In genomic region chr6:127767201-127767705, GRCm38 (mm10) we compare ENCODE assay signal across 8 mouse cellular contexts. TPM values are rescaled to one million over a fixed set of nuclear protein-coding genes. Genes with fewer than 3 reads are reported as not detected.
DNase-seq lines count a peak whose midpoint lies in the region; ATAC-seq and TF ChIP-seq lines count a peak whose summit lies in the region.

No protein-coding gene starts in this region.

- peaks cover 21% of the 10 kb centered on the region; the same call in 1 of the 2 replicates for H3K4me1 ChIP-seq in forebrain, embryonic 11.5 days (replicated peaks; ENCODE audit: control insufficient read depth, insufficient read depth, low read length)
- H3K4me1 ChIP-seq in intestine, postnatal 0 days (replicated peaks; ENCODE audit: control insufficient read depth, insufficient read depth, low read length), result no peaks in the 10 kb centered on the region; the same call in none of the 2 replicates
- H3K4me1 ChIP-seq in midbrain, embryonic 16.5 days (ENCODE audit: control insufficient read depth, insufficient read depth, low read length), result peaks cover 19% of the 10 kb centered on the region

- H3K27ac ChIP-seq in forebrain, embryonic 11.5 days (ENCODE audit: low read depth, low read length), result no peak overlapping the region
- no peak overlapping the region for H3K27ac ChIP-seq in intestine, postnatal 0 days (ENCODE audit: low read depth, low read length)
- H3K27ac ChIP-seq in midbrain, embryonic 16.5 days (ENCODE audit: low read length), result peak overlapping the region; percentile 79

- peak overlapping the region; percentile 97 for H3K4me2 ChIP-seq in forebrain, embryonic 11.5 days (ENCODE audit: low read depth, low read length, severe bottlenecking)
- H3K4me2 ChIP-seq in intestine, postnatal 0 days (replicated peaks; ENCODE audit: low read depth), result peak overlapping the region; percentile 56
- peak overlapping the region; percentile 88 for H3K4me2 ChIP-seq in midbrain, embryonic 16.5 days (ENCODE audit: low read length)

- no peaks in the 10 kb centered on the region for H3K36me3 ChIP-seq in forebrain, embryonic 11.5 days (ENCODE audit: control insufficient read depth, insufficient read depth, low read length)
- no peaks in the 10 kb centered on the region for H3K36me3 ChIP-seq in intestine, postnatal 0 days (ENCODE audit: control insufficient read depth, insufficient read depth)
- no peaks in the 10 kb centered on the region for H3K36me3 ChIP-seq in midbrain, embryonic 16.5 days (ENCODE audit: control insufficient read depth, insufficient read depth, low read length)

- under 1% methylated on average over 18 of the region's 18 CpGs for WGBS in forebrain, embryonic 11.5 days
- WGBS in intestine, postnatal 0 days, result 2% methylated on average over 18 of the region's 18 CpGs
- WGBS in midbrain, embryonic 16.5 days, result under 1% methylated on average over 18 of the region's 18 CpGs

- TF ChIP-seq CTCF in intestine, postnatal 0 days (IDR thresholded peaks at IDR 0.05; ENCODE audit: low read depth), result no peak

- H3K9me3 ChIP-seq in forebrain, embryonic 11.5 days (ENCODE audit: control insufficient read depth, low read length), result no peaks in the 10 kb centered on the region
- H3K9me3 ChIP-seq in intestine, postnatal 0 days (ENCODE audit: control insufficient read depth), result no peaks in the 10 kb centered on the region
- H3K9me3 ChIP-seq in midbrain, embryonic 16.5 days (replicated peaks; ENCODE audit: control insufficient read depth, low read length, poor library complexity, severe bottlenecking), result no peaks in the 10 kb centered on the region

- H3K27me3 ChIP-seq in forebrain, embryonic 11.5 days (ENCODE audit: control insufficient read depth, insufficient read depth, low read length), result peaks cover 41% of the 10 kb centered on the region
- H3K27me3 ChIP-seq in intestine, postnatal 0 days (replicated peaks; ENCODE audit: control insufficient read depth, insufficient read depth, low read length), result peaks cover 66% of the 10 kb centered on the region
- H3K27me3 ChIP-seq in midbrain, embryonic 16.5 days (ENCODE audit: control insufficient read depth, insufficient read depth, low read depth, low read length), result no peaks in the 10 kb centered on the region

- H3K9ac ChIP-seq in forebrain, embryonic 11.5 days (ENCODE audit: low read length), result peak overlapping the region; percentile 51
- no peak overlapping the region for H3K9ac ChIP-seq in intestine, postnatal 0 days (ENCODE audit: low read depth, low read length)
- peak overlapping the region; percentile 66 for H3K9ac ChIP-seq in midbrain, embryonic 16.5 days (ENCODE audit: low read depth, low read length)

- no peak; the same call in 1 of the 2 replicates for ATAC-seq in forebrain, embryonic 11.5 days (replicated peaks; ENCODE audit: low FRiP score)
- ATAC-seq in intestine, postnatal 0 days, result no peak; the same call in 1 of the 2 replicates
- ATAC-seq in midbrain, embryonic 16.5 days, result peak; percentile 38

- DNase-seq in left cerebral cortex, adult 18-20 months (ENCODE audit: low spot score in 2 of 2), result peak; percentile 57 to 76
- no peak for DNase-seq in left cerebral cortex, adult 11 months (ENCODE audit: low spot score)
- DNase-seq in forebrain, embryonic 11.5 days (ENCODE audit: low spot score), result peak; percentile 55
- no peak for DNase-seq in adrenal gland, adult 18-20 months (ENCODE audit: low spot score in 2 of 2)
- no peak for DNase-seq in gastrocnemius, adult 8-10 months (ENCODE audit: low spot score in 2 of 2)
- no peak for DNase-seq in urinary bladder, postnatal 10 days (ENCODE audit: low spot score)

- H3K4me3 ChIP-seq in forebrain, embryonic 11.5 days (ENCODE audit: low read depth, low read length), result peak overlapping the region; percentile 59
- peak overlapping the region; percentile 26 for H3K4me3 ChIP-seq in intestine, postnatal 0 days (ENCODE audit: low read depth, low read length)
- H3K4me3 ChIP-seq in midbrain, embryonic 16.5 days (ENCODE audit: low read depth, low read length), result peak overlapping the region; percentile 69

RNA-seq across cellular contexts. Expression of gene Prmt8, which starts 2.0 kb away (rescaled TPM):
- total RNA-seq in left cerebral cortex, adult 18-20 months (2021), result 10 to 100 TPM; 72.7 to 85.8 TPM
- 11.1 and 11.8 TPM in 2 replicates for polyA plus RNA-seq in forebrain, embryonic 11.5 days (2014; fragmentation: Nextera tagmentation; extraction: Ambion mirVana)
- 0.17 and 0.26 TPM in 2 replicates for polyA plus RNA-seq in intestine, postnatal 0 days (2015; fragmentation: Nextera tagmentation; extraction: Ambion mirVana)
- polyA plus RNA-seq in midbrain, embryonic 16.5 days (2015; fragmentation: Nextera tagmentation; extraction: Ambion mirVana), result 26.1 and 26.6 TPM in 2 replicates
- total RNA-seq in adrenal gland, adult 18-20 months (2021), result not detected
- not detected for total RNA-seq in gastrocnemius, adult 8-10 months (2022)

Comparison
In these comparisons a context has a peak if more than half of its experiments do, and no peak if none do; other contexts are left out.
1. DNase-seq: peak in left cerebral cortex, adult 18-20 months (2 of 2) and forebrain, embryonic 11.5 days (single experiment); none in left cerebral cortex, adult 11 months (single experiment), adrenal gland, adult 18-20 months (0 of 2), gastrocnemius, adult 8-10 months (0 of 2) and urinary bladder, postnatal 10 days (single experiment).
2. RNA of gene Prmt8, which starts 2.0 kb away (total RNA-seq): 72.7 to 85.8 TPM in left cerebral cortex, adult 18-20 months; not detected in adrenal gland, adult 18-20 months and not detected in gastrocnemius, adult 8-10 months; every median in the first group is over 10 times any median in the second.
3. Peak in every context shown above with its lines, with median percentiles within 50 percentile points of each other: H3K4me2 ChIP-seq and H3K4me3 ChIP-seq.